Mouse (Mus musculus) liver, postnatal 0 days (tissue): ENCODE measurements at regions not wholly inside any gene's neighbourhood (a gene's known extent, or its start where the extent isn't known, plus 50 kb on each side); places are given as distances from the start of the nearest gene placed in this dataset.

Experiments
- CTCF ChIP-seq: sonication (generic); IDR thresholded peaks from 2 replicates; pipeline ENCODE4 v1.5.1; 2016; ENCODE audit warnings: antibody characterized with exemption, low read depth
- EP300 ChIP-seq: IDR thresholded peaks from 2 replicates; pipeline ENCODE4 v1.6.1; 2016; ENCODE audit warnings: antibody characterized with exemption, low read depth, mild to moderate bottlenecking

DNA sequence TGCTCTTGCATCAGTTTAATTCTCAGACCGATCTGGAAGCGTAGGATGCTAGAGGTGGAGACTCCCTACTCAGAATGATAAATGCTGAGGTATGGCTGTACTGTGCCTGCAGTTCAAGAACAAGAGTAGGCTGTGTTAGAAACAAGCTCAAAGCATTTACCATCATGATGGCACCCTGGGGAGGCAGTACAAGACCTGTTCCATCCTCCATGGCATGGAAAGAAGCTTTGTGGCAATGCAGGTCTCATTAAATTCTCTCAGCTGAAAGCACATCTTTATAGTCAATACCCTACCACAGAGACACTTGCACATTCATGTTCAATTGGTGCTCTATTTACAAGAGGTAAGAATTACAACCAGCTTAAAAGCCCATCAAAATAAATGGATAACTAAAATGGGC, 209.5 kb downstream of the Tbl1xr1 start:
- TF ChIP-seq CTCF (no peak), EP300 (no peak)
